In genomic region chr13:32018518-32019255, GRCm38 (mm10) we compare ENCODE assay signal across 8 mouse cellular contexts.
A peak's percentile ranks its signal among the peaks of the same experiment; 100 is the strongest.
DNase-seq lines count a peak whose midpoint lies in the region; ATAC-seq lines count a peak whose summit lies in the region.
"Had no signal": no experiment of that assay in that cellular context is flagged by ENCODE, and none has a peak within 500 bp of the region (broad histone marks: within the 10 kb centered on the region; RNA-seq: fewer than 3 reads in every experiment).

No protein-coding gene starts in this region.

- ATAC-seq in lung, embryonic 16.5 days (ENCODE audit: low read depth) = peak; percentile 97
- ATAC-seq in stomach, embryonic 14.5 days (ENCODE audit: insufficient number of reproducible peaks, insufficient read depth, low FRiP score, low read depth) = peak; percentile 28; the same call in 1 of the 2 replicates

- DNase-seq in adipocyte (ENCODE audit: low spot score) = peak; percentile 79
- peak; percentile 68 for DNase-seq in brain, adult 2 months (ENCODE audit: low read depth, low spot score)
- peak; percentile 7 to 31 for DNase-seq in frontal cortex, adult 2 months (ENCODE audit: extremely low spot score in 1 of 2, low spot score in 1 of 2)
- DNase-seq in heart, postnatal 14 days = peak; percentile 73 to 76
- peak; percentile 84 to 90 for DNase-seq in kidney, postnatal 4 days

- no peaks in the 10 kb centered on the region; the same call in 1 of the 2 replicates for H3K27me3 ChIP-seq in lung, embryonic 16.5 days (ENCODE audit: control insufficient read depth, insufficient read depth, low read depth, low read length)
- no peaks in the 10 kb centered on the region for H3K27me3 ChIP-seq in stomach, embryonic 14.5 days (ENCODE audit: control insufficient read depth, insufficient read depth, low read length)

- no peaks in the 10 kb centered on the region for H3K9me3 ChIP-seq in lung, embryonic 16.5 days (ENCODE audit: control insufficient read depth, low read length)
- no peaks in the 10 kb centered on the region for H3K9me3 ChIP-seq in stomach, embryonic 14.5 days (ENCODE audit: control insufficient read depth, low read depth, low read length)

- H3K4me1 ChIP-seq in lung, embryonic 16.5 days (replicated peaks; ENCODE audit: control insufficient read depth, insufficient read depth, low read length) = peaks cover 9% of the 10 kb centered on the region; the same call in 1 of the 2 replicates
- no peaks in the 10 kb centered on the region; the same call in 1 of the 2 replicates for H3K4me1 ChIP-seq in stomach, embryonic 14.5 days (ENCODE audit: control insufficient read depth, insufficient read depth, low read length)

- H3K36me3 ChIP-seq in lung, embryonic 16.5 days (ENCODE audit: control insufficient read depth, insufficient read depth, low read length) = no peaks in the 10 kb centered on the region
- no peaks in the 10 kb centered on the region for H3K36me3 ChIP-seq in stomach, embryonic 14.5 days (ENCODE audit: control insufficient read depth, insufficient read depth, low read length)

- WGBS in lung, embryonic 16.5 days = 18% methylated on average over 4 of the region's 4 CpGs
- 51% methylated on average over 4 of the region's 4 CpGs for WGBS in stomach, embryonic 14.5 days

- H3K9ac ChIP-seq in lung, embryonic 16.5 days (ENCODE audit: low read length) = no peak overlapping the region
- no peak overlapping the region for H3K9ac ChIP-seq in stomach, embryonic 14.5 days (replicated peaks; ENCODE audit: low read depth, low read length)
- H3K9ac ChIP-seq: liver, embryonic 14.5 days had no signal

- intact Hi-C loops in heart, postnatal 14 days (cut with DNase I) = loop anchor here (5.0 kb wide), 1 partner anchor 211 kb away; the partner anchor contains the start of gene Foxc1

- no peak overlapping the region for H3K4me3 ChIP-seq in lung, embryonic 16.5 days (ENCODE audit: low read length)
- H3K4me3 ChIP-seq in stomach, embryonic 14.5 days (ENCODE audit: low read depth, low read length) = no peak overlapping the region

- H3K27ac ChIP-seq in lung, embryonic 16.5 days (ENCODE audit: low read length) = peak overlapping the region; percentile 20; the same call in 1 of the 2 replicates
- H3K27ac ChIP-seq in stomach, embryonic 14.5 days (ENCODE audit: low read length) = no peak overlapping the region; the same call in 1 of the 2 replicates
- H3K27ac ChIP-seq: liver, embryonic 14.5 days had no signal

- H3K4me2 ChIP-seq in lung, embryonic 16.5 days (ENCODE audit: low read depth, low read length) = no peak overlapping the region
- H3K4me2 ChIP-seq in stomach, embryonic 14.5 days (replicated peaks; ENCODE audit: low read depth, low read length) = no peak overlapping the region

Comparison
In these comparisons a context has a peak if more than half of its experiments do, and no peak if none do; other contexts are left out.
1. DNase-seq: peak in every context shown above with its lines; median percentile 87 in kidney, postnatal 4 days; 79 in adipocyte; 74 in heart, postnatal 14 days; 68 in brain, adult 2 months; 19 in frontal cortex, adult 2 months.